Mouse (Mus musculus): ENCODE data around the gene Tenm2. TPM values are rescaled to one million over a fixed set of nuclear protein-coding genes. Genes with fewer than 3 reads are reported as not detected.

Tenm2 gene
- under 1 TPM; 0.14 to 0.72 TPM for total RNA-seq (2021)

GRCm38 (mm10) chr11:37235914-37236600 lies at the start of gene Tenm2:
Tenm2 (minus strand) TSS chr11:37235964.
- DNase-seq: peak; percentile 21

- DNase-seq: no peak
These were observed 49.4 kb upstream of the Tenm2 start for GRCm38 (mm10) chr11:37285186-37285585.

GRCm38 (mm10) chr11:37248796-37249195 lies 13.0 kb upstream of the Tenm2 start:
- DNase-seq: no peak

- no peak for DNase-seq
These were observed 1.4 kb upstream of the Tenm2 start for GRCm38 (mm10) chr11:37237096-37237725.

- DNase-seq: peak; percentile 36
These were observed 878 bp upstream of the Tenm2 start for GRCm38 (mm10) chr11:37236601-37237083.

- no peak for DNase-seq
These were observed 556 bp downstream of the Tenm2 start for GRCm38 (mm10) chr11:37235021-37235795.

GRCm38 (mm10) chr11:37227404-37227803 lies 8.4 kb downstream of the Tenm2 start:
- no peak for DNase-seq

- DNase-seq: no peak
These were observed 8.8 kb downstream of the Tenm2 start for GRCm38 (mm10) chr11:37226943-37227342.

GRCm38 (mm10) chr11:37222737-37223136 lies 13.0 kb downstream of the Tenm2 start:
- DNase-seq: no peak

GRCm38 (mm10) chr11:37222056-37222455 lies 13.7 kb downstream of the Tenm2 start:
- no peak for DNase-seq

- no peak for DNase-seq
These were observed 14.8 kb downstream of the Tenm2 start for GRCm38 (mm10) chr11:37220921-37221320.

- DNase-seq: peak; percentile 77
These were observed 49.6 kb downstream of the Tenm2 start for GRCm38 (mm10) chr11:37186132-37186531.

GRCm38 (mm10) chr11:37177426-37177825 lies 58.3 kb downstream of the Tenm2 start:
- DNase-seq: no peak

- no peak for DNase-seq
These were observed 81.6 kb downstream of the Tenm2 start for GRCm38 (mm10) chr11:37153933-37154880.

- DNase-seq: no peak
These were observed 82.4 kb downstream of the Tenm2 start for GRCm38 (mm10) chr11:37153382-37153781.

GRCm38 (mm10) chr11:37150011-37150410 lies 85.8 kb downstream of the Tenm2 start:
- DNase-seq: no peak

GRCm38 (mm10) chr11:37143996-37144395 lies 91.8 kb downstream of the Tenm2 start:
- DNase-seq: peak; percentile 37

- no peak for DNase-seq
These were observed 92.3 kb downstream of the Tenm2 start for GRCm38 (mm10) chr11:37143478-37143877.

GRCm38 (mm10) chr11:37128893-37129292 lies 106.9 kb downstream of the Tenm2 start:
- DNase-seq: no peak

GRCm38 (mm10) chr11:37118058-37118457 lies 117.7 kb downstream of the Tenm2 start:
- peak; percentile 14 for DNase-seq

GRCm38 (mm10) chr11:37115188-37115587 lies 120.6 kb downstream of the Tenm2 start:
- DNase-seq: no peak

- no peak for DNase-seq
These were observed 128.7 kb downstream of the Tenm2 start for GRCm38 (mm10) chr11:37107069-37107468.
